Mouse (Mus musculus) kidney, adult 2 months (tissue): ENCODE data around the gene Pax4. TPM values are rescaled to one million over a fixed set of nuclear protein-coding genes. Genes with fewer than 3 reads are reported as not detected.

Experiments used
- DNase-seq: peaks from one replicate; pipeline ENCODE4 v3.0.0; 2021
- H3K27ac ChIP-seq: fragments of 200-500 bp; 2 replicates; pipeline ENCODE4 v1.5.1; 2012; ENCODE audit warnings: low read depth, low read length, control low read depth, inconsistent platforms; ENCODE audit not compliant: insufficient read depth
- H3K27me3 ChIP-seq: fragments of 200-500 bp; replicated peaks from 2 replicates; pipeline ENCODE4 v1.6.1; 2012; ENCODE audit warnings: mild to moderate bottlenecking, moderate library complexity, low read length, inconsistent platforms; ENCODE audit not compliant: control insufficient read depth, insufficient read depth
- H3K36me3 ChIP-seq: fragments of 200-500 bp; 2 replicates; pipeline ENCODE4 v1.6.1; 2012; ENCODE audit warnings: mild to moderate bottlenecking, moderate library complexity, low read length, inconsistent platforms; ENCODE audit not compliant: control insufficient read depth, insufficient read depth
- H3K4me1 ChIP-seq: fragments of 200-500 bp; 2 replicates; pipeline ENCODE4 v1.6.1; 2011; ENCODE audit warnings: low read length; ENCODE audit not compliant: control insufficient read depth, insufficient read depth
- H3K4me3 ChIP-seq: fragments of 200-500 bp; 2 replicates; pipeline ENCODE4 v1.5.1; 2011; ENCODE audit warnings: mild to moderate bottlenecking, low read depth, low read length, control low read depth; ENCODE audit not compliant: insufficient read depth
- CTCF ChIP-seq: fragments of 200-500 bp; conservative IDR thresholded peaks from 2 replicates; pipeline ENCODE4 v1.5.1; 2011; ENCODE audit warnings: low read depth, mild to moderate bottlenecking, control low read depth, low read length, moderate library complexity, mixed read lengths; ENCODE audit not compliant: insufficient read depth, insufficient read length
- POLR2A ChIP-seq: fragments of 200-500 bp; IDR thresholded peaks from one replicate; pipeline ENCODE4 v1.6.1; 2011; ENCODE audit warnings: low read depth, low read length, control low read depth
- WGBS: fragments of 180-500 bp; shearing (Covaris S2); methylation state at CpG from one replicate; pipeline ENCODE4 v1.1.7; 2018; 5-methylcytosine and 5-hydroxymethylcytosine counted together
- polyA plus RNA-seq: library from polyadenylated mRNA; depleted of rRNA; stranded (reverse); fragments of >200 nt; gene quantifications from 2 replicates; pipeline ENCODE4 v1.2.3, GENCODE M21; 2012; rRNA removed

The Pax4 gene
- polyA plus RNA-seq, 1 experiment: not detected

- Histone ChIP-seq H3K4me1 (0 out of 2 replicates have a peak, but pooled peaks cover 3% of the 10 kb centered on the region), H3K4me3 (no peak overlapping the region), H3K27me3 (peaks cover 6% of the 10 kb centered on the region), H3K36me3 (no peaks in the 10 kb centered on the region), H3K27ac (no peak overlapping the region)
- no peak for DNase-seq
- 8% methylated on average over 19 of the region's 19 CpGs for WGBS
- TF ChIP-seq POLR2A (no peak), CTCF (no peak)
Measured at GRCm38 (mm10) chr6:28396853-28397457, 52.2 kb downstream of the Pax4 start.

GRCm38 (mm10) chr6:28396051-28396852, 52.9 kb downstream of the Pax4 start:
- Histone ChIP-seq H3K36me3 (no peaks in the 10 kb centered on the region), H3K27me3 (peaks cover 6% of the 10 kb centered on the region), H3K4me1 (0 out of 2 replicates have a peak, but pooled peaks cover 3% of the 10 kb centered on the region), H3K4me3 (no peak overlapping the region), H3K27ac (no peak overlapping the region)
- DNase-seq: no peak
- TF ChIP-seq CTCF (no peak), POLR2A (no peak)
- 58% methylated on average over 15 of the region's 15 CpGs for WGBS

Other genes starting within 250 kb of the Pax4 start
- gene Zfp800, start 51.3 kb downstream of the Pax4 start, polyA plus RNA-seq: 2.6 and 2.8 TPM in 2 replicates
- gene Arf5, start 25.8 kb downstream of the Pax4 start, polyA plus RNA-seq: 303 and 332 TPM in 2 replicates
- gene Fscn3, start 21.6 kb downstream of the Pax4 start, polyA plus RNA-seq: 0.05 and 0.12 TPM in 2 replicates
- gene Gcc1, start 21.0 kb downstream of the Pax4 start, polyA plus RNA-seq: 5.1 and 6.6 TPM in 2 replicates
- 41.0 and 47.1 TPM in 2 replicates for gene Snd1, start 25.8 kb upstream of the Pax4 start, polyA plus RNA-seq